Comparison of ENCODE assay signal across 13 mouse cellular contexts in the genomic region with DNA sequence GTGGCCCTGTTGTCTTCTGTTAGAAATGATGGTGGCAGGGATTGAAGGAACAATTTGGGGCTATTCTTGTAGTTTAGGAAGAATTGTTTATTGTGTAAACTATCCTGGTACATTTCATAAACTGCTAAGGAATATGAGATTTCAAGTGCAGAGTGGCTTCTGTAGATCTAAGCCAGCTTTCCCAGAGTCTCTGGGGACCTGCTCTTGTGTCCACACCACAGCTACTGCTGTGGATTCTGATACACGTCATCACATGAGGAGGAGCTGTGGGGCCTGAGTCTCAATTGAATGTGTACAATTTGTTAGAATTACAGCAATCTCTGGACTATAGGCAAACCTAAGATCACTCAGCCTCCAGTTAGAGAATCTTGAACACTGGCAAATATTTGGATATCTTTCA. TPM values are rescaled to one million over a fixed set of nuclear protein-coding genes. Genes with fewer than 3 reads are reported as not detected.
DNase-seq lines count a peak whose midpoint lies in the region; ATAC-seq and TF ChIP-seq lines count a peak whose summit lies in the region.
"Had no signal": no experiment of that assay in that cellular context is flagged by ENCODE, and none has a peak within 500 bp of the region (broad histone marks: within the 10 kb centered on the region; RNA-seq: fewer than 3 reads in every experiment).

No protein-coding gene starts in this region.

- H3K36me3 ChIP-seq in forebrain, embryonic 15.5 days = no peaks in the 10 kb centered on the region
- no peaks in the 10 kb centered on the region; the same call in 1 of the 2 replicates for H3K36me3 ChIP-seq in forebrain, embryonic 12.5 days (replicated peaks)
- no peaks in the 10 kb centered on the region for H3K36me3 ChIP-seq in kidney, embryonic 15.5 days
- no peaks in the 10 kb centered on the region for H3K36me3 ChIP-seq in neural tube, embryonic 13.5 days
- H3K36me3 ChIP-seq in stomach, postnatal 0 days (ENCODE audit: control insufficient read depth, insufficient read depth, low read length) = no peaks in the 10 kb centered on the region
- no peaks in the 10 kb centered on the region for H3K36me3 ChIP-seq in thymus, adult 2 months (ENCODE audit: control insufficient read depth, insufficient read depth, low read length)

- H3K4me2 ChIP-seq in forebrain, embryonic 15.5 days (replicated peaks) = no peak overlapping the region
- H3K4me2 ChIP-seq in forebrain, embryonic 12.5 days = no peak overlapping the region
- no peak overlapping the region for H3K4me2 ChIP-seq in kidney, embryonic 15.5 days
- H3K4me2 ChIP-seq in neural tube, embryonic 13.5 days = no peak overlapping the region
- H3K4me2 ChIP-seq in stomach, postnatal 0 days (replicated peaks; ENCODE audit: low read depth) = no peak overlapping the region
- H3K4me2 ChIP-seq: liver, embryonic 11.5 days had no signal

- TF ChIP-seq POLR2A in thymus, adult 2 months (IDR thresholded peaks at IDR 0.05; ENCODE audit: control insufficient read depth, extremely low read depth, insufficient read depth, low read length, poor library complexity) = no peak

- no peak overlapping the region for H3K4me3 ChIP-seq in forebrain, embryonic 15.5 days
- H3K4me3 ChIP-seq in forebrain, embryonic 12.5 days (replicated peaks) = no peak overlapping the region
- H3K4me3 ChIP-seq in kidney, embryonic 15.5 days (replicated peaks) = no peak overlapping the region
- no peak overlapping the region for H3K4me3 ChIP-seq in neural tube, embryonic 13.5 days
- H3K4me3 ChIP-seq in stomach, postnatal 0 days (ENCODE audit: low read depth, low read length) = no peak overlapping the region
- H3K4me3 ChIP-seq in thymus, adult 2 months (ENCODE audit: control insufficient read depth, insufficient read depth, low read length) = no peak overlapping the region

- 0 out of 2 replicates have a peak overlapping the region, but pooled peaks have one; percentile 10 for H3K27ac ChIP-seq in forebrain, embryonic 15.5 days (replicated peaks)
- no peak overlapping the region for H3K27ac ChIP-seq in forebrain, embryonic 12.5 days
- peak overlapping the region; percentile 46; the same call in 1 of the 2 replicates for H3K27ac ChIP-seq in kidney, embryonic 15.5 days
- peak overlapping the region; percentile 52; the same call in 1 of the 2 replicates for H3K27ac ChIP-seq in neural tube, embryonic 13.5 days (replicated peaks)
- peak overlapping the region; percentile 30; the same call in 1 of the 2 replicates for H3K27ac ChIP-seq in stomach, postnatal 0 days (replicated peaks)
- H3K27ac ChIP-seq in thymus, adult 2 months (ENCODE audit: control insufficient read depth, insufficient read depth, low read length) = no peak overlapping the region

- no peaks in the 10 kb centered on the region for H3K27me3 ChIP-seq in forebrain, embryonic 15.5 days
- no peaks in the 10 kb centered on the region for H3K27me3 ChIP-seq in forebrain, embryonic 12.5 days
- H3K27me3 ChIP-seq in kidney, embryonic 15.5 days = no peaks in the 10 kb centered on the region
- H3K27me3 ChIP-seq in neural tube, embryonic 13.5 days = no peaks in the 10 kb centered on the region
- no peaks in the 10 kb centered on the region for H3K27me3 ChIP-seq in stomach, postnatal 0 days (ENCODE audit: control insufficient read depth, insufficient read depth, low read length)
- H3K27me3 ChIP-seq in thymus, adult 2 months (ENCODE audit: control insufficient read depth, insufficient read depth, low read length) = no peaks in the 10 kb centered on the region

- no peak for TF ChIP-seq CTCF in stomach, postnatal 0 days (IDR thresholded peaks at IDR 0.05; ENCODE audit: low read depth)
- TF ChIP-seq CTCF in thymus, adult 2 months (IDR thresholded peaks at IDR 0.05; ENCODE audit: borderline replicate concordance, control insufficient read depth, extremely low read depth, insufficient read depth, low read length, poor library complexity) = no peak

- H3K4me1 ChIP-seq in forebrain, embryonic 15.5 days = no peaks in the 10 kb centered on the region
- H3K4me1 ChIP-seq in forebrain, embryonic 12.5 days = peaks cover 6% of the 10 kb centered on the region
- H3K4me1 ChIP-seq in kidney, embryonic 15.5 days = peaks cover 26% of the 10 kb centered on the region
- peaks cover 14% of the 10 kb centered on the region for H3K4me1 ChIP-seq in neural tube, embryonic 13.5 days (replicated peaks)
- 0 out of 2 replicates have a peak, but pooled peaks cover 2% of the 10 kb centered on the region for H3K4me1 ChIP-seq in stomach, postnatal 0 days (replicated peaks; ENCODE audit: control insufficient read depth, insufficient read depth)
- peaks cover 11% of the 10 kb centered on the region for H3K4me1 ChIP-seq in thymus, adult 2 months (replicated peaks; ENCODE audit: control insufficient read depth, insufficient read depth, low read length)

- ATAC-seq in forebrain, embryonic 15.5 days (replicated peaks) = no peak
- ATAC-seq in forebrain, embryonic 12.5 days (ENCODE audit: low FRiP score) = no peak
- no peak for ATAC-seq in kidney, embryonic 15.5 days (replicated peaks; ENCODE audit: low FRiP score)
- no peak for ATAC-seq in neural tube, embryonic 13.5 days (ENCODE audit: low read depth)
- ATAC-seq in stomach, postnatal 0 days (ENCODE audit: low FRiP score, low TSS enrichment) = no peak

- no peak overlapping the region for H3K9ac ChIP-seq in forebrain, embryonic 15.5 days (replicated peaks)
- H3K9ac ChIP-seq in forebrain, embryonic 12.5 days = no peak overlapping the region
- H3K9ac ChIP-seq in kidney, embryonic 15.5 days = no peak overlapping the region
- H3K9ac ChIP-seq in neural tube, embryonic 13.5 days = no peak overlapping the region
- no peak overlapping the region for H3K9ac ChIP-seq in stomach, postnatal 0 days (ENCODE audit: low read length)

- H3K9me3 ChIP-seq in forebrain, embryonic 15.5 days = no peaks in the 10 kb centered on the region
- 0 out of 2 replicates have a peak, but pooled peaks cover 3% of the 10 kb centered on the region for H3K9me3 ChIP-seq in forebrain, embryonic 12.5 days
- no peaks in the 10 kb centered on the region for H3K9me3 ChIP-seq in kidney, embryonic 15.5 days (replicated peaks)
- no peaks in the 10 kb centered on the region for H3K9me3 ChIP-seq in neural tube, embryonic 13.5 days
- no peaks in the 10 kb centered on the region for H3K9me3 ChIP-seq in stomach, postnatal 0 days (ENCODE audit: control insufficient read depth, low read length)

- DNase-seq in kidney, adult 9 months = no peak
- no peak for DNase-seq in neural tube, embryonic 10.5 days (ENCODE audit: extremely low spot score, low spot score)
- no peak for DNase-seq in stomach, postnatal 0 days (ENCODE audit: low spot score)
- no peak for DNase-seq in thymus, adult 2 months
- DNase-seq: adrenal gland, adult 8-10 months; B cell, adult 2 months; cerebellum, adult 8-10 months; retina, postnatal 1 day had no signal

- 62% methylated on average over 1 of the region's 1 CpGs for WGBS in forebrain, embryonic 15.5 days
- 65% methylated on average over 1 of the region's 1 CpGs for WGBS in forebrain, embryonic 12.5 days
- WGBS in kidney, embryonic 15.5 days = 40% methylated on average over 1 of the region's 1 CpGs
- 68% methylated on average over 1 of the region's 1 CpGs for WGBS in neural tube, embryonic 13.5 days
- WGBS in stomach, postnatal 0 days = 21% methylated on average over 1 of the region's 1 CpGs
- whole genome bisulfite sequencing in thymus, adult 2 months = 77% methylated on average over 1 of the region's 1 CpGs

- TF ChIP-seq EP300 in stomach, postnatal 0 days (optimal IDR thresholded peaks at IDR 0.05) = no peak

RNA-seq across cellular contexts. Expression of a gene that starts 15.3 kb away (rescaled TPM):
- polyA plus RNA-seq in forebrain, embryonic 15.5 days (2015; fragmentation: Nextera tagmentation; extraction: Ambion mirVana) = 65.3 and 70.1 TPM in 2 replicates
- polyA plus RNA-seq in forebrain, embryonic 12.5 days (2016; fragmentation: Nextera tagmentation; extraction: Ambion mirVana) = 85.0 and 89.3 TPM in 2 replicates
- polyA plus RNA-seq in kidney, embryonic 15.5 days (2015; fragmentation: Nextera tagmentation; extraction: Ambion mirVana) = 149 and 157 TPM in 2 replicates
- polyA plus RNA-seq in neural tube, embryonic 13.5 days (2015; fragmentation: Nextera tagmentation; extraction: Ambion mirVana) = 72.2 and 75.3 TPM in 2 replicates
- polyA plus RNA-seq in stomach, postnatal 0 days (2015; fragmentation: Nextera tagmentation; extraction: Ambion mirVana) = 101 and 111 TPM in 2 replicates
- 30.1 and 38.8 TPM in 2 replicates for polyA plus RNA-seq in thymus, adult 2 months (2012; rRNA removed)

Comparison
In these comparisons a context has a peak if more than half of its experiments do, and no peak if none do; other contexts are left out.
1. H3K27ac ChIP-seq: peak in forebrain, embryonic 15.5 days (single experiment), kidney, embryonic 15.5 days (single experiment), neural tube, embryonic 13.5 days (single experiment) and stomach, postnatal 0 days (single experiment); none in forebrain, embryonic 12.5 days (single experiment) and thymus, adult 2 months (single experiment).